Comparison of ENCODE assay signal across 11 mouse cellular contexts in the genomic region with DNA sequence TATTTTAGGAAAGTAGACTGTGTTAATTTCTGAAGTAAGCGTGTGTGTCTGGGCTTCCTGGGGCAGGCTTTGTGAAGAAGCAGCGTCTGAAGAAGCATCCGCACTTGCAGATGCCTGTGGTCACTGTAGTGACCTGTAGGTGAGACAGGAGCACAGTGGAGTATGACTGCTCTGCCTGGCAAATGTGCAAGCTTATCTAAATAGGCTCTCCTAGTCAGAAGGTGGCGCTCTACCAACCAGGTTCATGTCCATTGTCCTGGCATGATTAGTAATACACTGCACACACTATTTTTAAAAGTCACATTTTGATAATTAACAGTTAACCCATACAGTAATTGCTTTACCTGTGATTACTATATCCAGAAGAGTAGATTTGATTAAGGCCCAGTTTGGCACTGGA.
DNase-seq lines count a peak whose midpoint lies in the region; TF ChIP-seq lines count a peak whose summit lies in the region.
"Had no signal": no experiment of that assay in that cellular context is flagged by ENCODE, and none has a peak within 500 bp of the region (broad histone marks: within the 10 kb centered on the region; RNA-seq: fewer than 3 reads in every experiment).

No protein-coding gene starts in this region.

- H3K4me3 ChIP-seq in layer of hippocampus, adult 2 months, result no peak overlapping the region
- H3K4me3 ChIP-seq: heart, embryonic 12.5 days had no signal

- peak; percentile 13 to 26 for DNase-seq in cerebellum, postnatal 10 days
- no peak for DNase-seq in cerebellum, adult 11 months
- no peak for DNase-seq in layer of hippocampus, adult 2 months (ENCODE audit: low spot score in 2 of 2)
- no peak for DNase-seq in layer of hippocampus, adult 8-10 months (ENCODE audit: low spot score in 2 of 2)
- DNase-seq in NIH3T3 (ENCODE audit: low read depth), result peak; percentile 26
- peak; percentile 52 for DNase-seq in lung, postnatal 14 days
- DNase-seq in left cerebral cortex, postnatal 4 days, result no peak
- DNase-seq in urinary bladder, postnatal 25 days (ENCODE audit: low spot score), result no peak
- DNase-seq: cerebellum, adult 8-10 months; layer of hippocampus, postnatal 36 days had no signal

- intact Hi-C loops in left cerebral cortex, postnatal 4 days (cut with DNase I), result no loop called here

- H3K27ac ChIP-seq in layer of hippocampus, adult 2 months, result no peak overlapping the region

- TF ChIP-seq CTCF in layer of hippocampus, adult 2 months (conservative IDR thresholded peaks at IDR 0.05), result peak; percentile 51

Comparison
In these comparisons a context has a peak if more than half of its experiments do, and no peak if none do; other contexts are left out.
1. DNase-seq: peak in cerebellum, postnatal 10 days (2 of 2), NIH3T3 (single experiment) and lung, postnatal 14 days (single experiment); none in cerebellum, adult 11 months (single experiment), layer of hippocampus, adult 2 months (0 of 2), layer of hippocampus, adult 8-10 months (0 of 2), left cerebral cortex, postnatal 4 days (single experiment) and urinary bladder, postnatal 25 days (single experiment).